Mouse (Mus musculus) layer of hippocampus, adult 8-10 months (tissue): ENCODE results near the gene Kbtbd4. TPM values are rescaled to one million over a fixed set of nuclear protein-coding genes. Genes with fewer than 3 reads are reported as not detected.
"Not testable (repeated sequence)": the region's sequence is repeated elsewhere in the genome, so short reads cannot be mapped to it uniquely, and the experiment has no call there.

Experiments used
- DNase-seq, 2 experiments: peaks; one replicate each; pipeline ENCODE4 v3.0.0; 2022; ENCODE audit warnings: low spot score in 2 of 2
- total RNA-seq, 4 experiments: library from RNA; stranded (reverse); gene quantifications; 2 replicates each; pipeline ENCODE4 v1.2.4; 2022

Kbtbd4 gene
- total RNA-seq: 10 to 100 TPM; 32.5 to 45.7 (median 34.0) TPM

DNA sequence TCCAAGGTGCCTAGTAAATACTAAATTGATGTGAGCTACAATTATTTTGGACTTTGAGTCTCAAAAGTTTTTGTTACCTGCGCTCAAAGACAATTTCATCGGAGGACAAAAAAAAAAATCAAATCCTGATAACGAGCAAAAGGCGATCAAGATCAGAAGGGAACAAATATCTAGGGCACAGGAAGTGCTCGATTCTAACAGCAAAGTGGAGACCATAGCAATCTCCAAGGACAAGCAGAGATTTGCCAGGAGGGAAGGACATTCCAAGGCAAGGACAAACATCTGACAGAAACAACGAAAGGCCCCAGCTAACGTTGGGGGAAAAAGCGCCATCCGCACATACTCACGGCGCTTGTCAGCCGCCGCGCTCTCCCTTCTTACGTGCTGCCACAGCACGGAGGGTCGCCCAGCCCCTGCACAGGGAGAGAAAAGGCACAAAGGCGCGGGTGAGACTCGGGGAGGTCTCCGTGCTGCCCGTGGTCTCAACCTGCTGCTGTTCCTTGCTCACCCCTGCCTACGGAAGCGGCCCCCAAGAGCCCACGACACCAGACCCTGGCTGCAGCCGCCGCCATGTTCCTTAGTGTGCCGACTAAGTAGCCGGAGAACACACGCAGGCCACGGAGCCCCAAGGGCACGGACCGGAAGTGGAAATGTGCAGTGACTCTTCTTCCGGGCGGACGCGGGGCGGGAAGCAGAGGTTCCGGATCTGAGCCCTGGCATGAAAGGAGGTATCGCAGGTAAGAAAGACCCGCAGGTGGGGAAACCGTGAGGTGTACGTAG lies at the start of gene Kbtbd4, which contains the start of gene Ndufs3:
TSS of gene Kbtbd4 (plus strand) at position 665 of the 780 bp plus-strand sequence.
TSS of gene Ndufs3 (minus strand) at position 752 of the 780 bp plus-strand sequence.
- DNase-seq: peak; percentile 75 to 86

DNA sequence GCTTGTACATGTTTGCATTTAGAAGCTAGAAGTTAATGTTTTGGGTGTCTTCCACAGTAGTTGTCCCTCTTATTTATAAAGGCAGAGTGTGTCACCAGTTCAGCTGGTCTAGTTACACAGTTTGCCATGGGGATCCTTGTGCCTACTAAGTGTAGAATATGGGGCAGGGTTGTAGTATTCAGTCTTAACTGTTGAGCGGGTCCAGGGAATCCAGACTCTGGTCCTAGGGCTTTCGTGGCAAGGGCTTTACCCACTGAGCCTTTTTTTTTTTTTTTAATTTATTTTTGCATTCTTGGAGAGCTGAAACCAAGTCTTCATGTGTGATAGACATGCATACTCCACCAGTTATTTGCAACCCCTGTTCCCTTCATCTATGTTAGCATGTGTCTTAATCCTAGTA lies 43.1 kb upstream of the Kbtbd4 start:
- DNase-seq: no peak

DNA sequence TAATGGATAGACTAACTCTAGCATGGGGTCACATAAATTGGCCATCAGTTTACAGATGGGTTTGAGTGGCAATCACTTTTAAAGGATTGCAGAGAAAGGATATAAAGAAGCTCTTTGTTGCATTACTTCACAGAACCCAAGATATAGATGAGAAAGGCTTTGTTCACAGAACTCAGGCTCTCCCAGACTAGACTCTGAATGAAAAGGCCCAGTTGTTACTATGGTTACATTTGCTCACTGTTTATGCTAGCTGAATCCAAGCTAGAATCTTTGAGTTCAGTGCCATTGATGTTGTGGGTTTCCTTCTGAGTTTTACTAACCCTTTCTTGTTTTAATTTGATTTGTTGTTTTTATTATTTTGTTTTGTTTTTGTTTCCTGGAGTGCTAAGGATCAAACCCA lies 40.4 kb upstream of the Kbtbd4 start:
- DNase-seq: no peak

GRCm38 (mm10) chr2:90866524-90866923 lies 38.0 kb upstream of the Kbtbd4 start:
- DNase-seq: peak; percentile 77 to 88

GRCm38 (mm10) chr2:90870136-90870601 lies 34.4 kb upstream of the Kbtbd4 start:
- peak in 1 of 2 experiments; percentile 72 for DNase-seq

- no peak for DNase-seq
These were observed 33.2 kb upstream of the Kbtbd4 start for GRCm38 (mm10) chr2:90871180-90871961.

DNA sequence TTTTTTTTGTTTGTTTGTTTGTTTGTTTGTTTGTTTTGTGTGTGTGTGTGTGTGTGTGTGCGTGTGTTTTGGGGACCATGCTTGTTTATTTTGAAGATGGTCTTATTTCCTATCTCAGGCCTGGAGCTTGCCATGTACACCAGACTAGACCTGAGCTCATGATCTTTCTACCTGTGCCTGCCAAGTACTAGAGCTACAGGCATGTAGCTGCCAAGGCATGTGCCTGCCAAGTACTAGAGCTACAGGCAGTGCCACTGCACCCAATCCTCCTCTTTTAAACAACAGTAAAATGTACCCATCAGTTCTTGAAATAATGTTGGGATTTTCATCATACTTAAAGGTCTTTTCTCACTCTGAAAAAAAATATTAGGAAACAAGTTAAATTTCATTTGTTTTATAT lies 30.5 kb upstream of the Kbtbd4 start:
- no peak for DNase-seq

- no peak for DNase-seq
These were observed 29.3 kb upstream of the Kbtbd4 start for GRCm38 (mm10) chr2:90875239-90875638.

DNA sequence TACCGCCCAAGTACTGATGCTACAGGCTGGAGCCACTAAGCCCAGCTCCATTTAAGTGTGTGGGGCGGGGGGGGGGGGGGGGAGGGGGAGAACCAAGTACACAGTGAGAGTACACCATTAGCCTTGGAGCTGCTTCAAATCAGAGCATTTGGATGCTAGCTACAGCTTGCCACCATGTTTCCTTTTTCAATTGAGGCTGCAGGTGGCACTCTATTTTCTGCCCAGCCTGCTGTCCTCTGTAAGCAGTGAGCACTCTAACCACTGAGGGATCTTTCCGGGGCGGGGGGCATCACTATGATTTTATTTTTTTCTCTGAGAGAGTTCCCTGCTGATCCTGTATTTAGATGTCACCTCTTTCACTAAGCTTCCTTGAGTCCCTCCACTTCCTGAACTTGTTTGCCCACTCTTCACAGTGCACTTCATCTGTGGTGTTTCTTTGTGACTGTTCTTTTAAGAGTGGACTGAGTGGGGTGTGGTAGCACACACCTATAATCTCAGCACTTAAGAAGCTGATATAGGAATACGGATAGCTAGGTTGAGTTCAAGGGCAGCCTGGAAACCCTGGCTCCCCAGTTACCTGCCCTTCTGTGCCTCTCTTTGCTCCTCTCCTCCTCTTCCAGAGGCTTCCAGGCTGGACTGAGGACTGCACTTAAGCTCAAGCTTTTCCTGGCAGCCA lies 26.8 kb upstream of the Kbtbd4 start:
- DNase-seq: no peak

GRCm38 (mm10) chr2:90879419-90879818 lies 25.1 kb upstream of the Kbtbd4 start:
- no peak for DNase-seq

GRCm38 (mm10) chr2:90880144-90880785 lies 24.3 kb upstream of the Kbtbd4 start:
- no peak for DNase-seq

DNA sequence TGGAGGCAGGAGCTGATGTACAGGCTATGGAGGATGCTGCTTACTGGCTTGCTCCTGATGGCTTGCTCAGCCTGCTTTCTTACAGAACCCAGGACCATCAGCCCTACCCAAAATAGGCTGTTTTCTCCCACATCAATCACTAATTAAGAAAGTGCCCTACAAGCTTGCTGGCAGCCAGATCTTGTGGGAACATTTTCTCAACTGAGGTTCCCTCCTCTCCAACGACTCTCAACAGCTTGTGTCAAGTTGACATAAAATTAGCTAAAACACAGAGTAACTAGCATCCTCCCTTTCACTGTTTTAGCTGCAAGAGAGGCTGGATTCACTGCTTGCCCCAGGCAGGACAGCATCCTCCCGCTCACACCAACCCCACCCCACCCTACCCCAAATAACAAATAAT lies 22.7 kb upstream of the Kbtbd4 start:
- no peak for DNase-seq

- DNase-seq: no peak
These were observed 19.1 kb upstream of the Kbtbd4 start, which contains the start of gene C1qtnf4 for GRCm38 (mm10) chr2:90885218-90886041. Gene C1qtnf4, plus strand, starts transcription at chr2:90885860.

GRCm38 (mm10) chr2:90886436-90886835 lies 18.1 kb upstream of the Kbtbd4 start:
- DNase-seq: no peak

DNA sequence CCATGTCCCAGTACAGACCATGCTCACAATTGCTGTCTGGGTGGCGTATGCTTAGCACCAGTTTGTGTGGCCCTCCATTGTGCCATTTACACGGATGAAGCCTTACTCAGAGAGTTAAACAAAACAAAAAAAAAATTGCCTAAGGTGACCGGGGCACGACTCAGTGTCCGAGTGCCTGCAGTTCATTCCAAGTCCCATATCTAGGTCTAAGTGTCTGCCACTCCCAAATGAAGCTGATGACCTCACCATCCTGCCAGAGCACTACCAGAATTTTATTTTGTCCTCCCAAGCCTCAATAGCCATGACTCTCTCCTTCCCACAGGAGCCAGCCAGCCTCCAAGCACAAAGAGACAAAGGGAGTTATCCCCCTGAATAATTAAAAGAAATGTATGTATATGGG lies 16.9 kb upstream of the Kbtbd4 start:
- no peak for DNase-seq

DNA sequence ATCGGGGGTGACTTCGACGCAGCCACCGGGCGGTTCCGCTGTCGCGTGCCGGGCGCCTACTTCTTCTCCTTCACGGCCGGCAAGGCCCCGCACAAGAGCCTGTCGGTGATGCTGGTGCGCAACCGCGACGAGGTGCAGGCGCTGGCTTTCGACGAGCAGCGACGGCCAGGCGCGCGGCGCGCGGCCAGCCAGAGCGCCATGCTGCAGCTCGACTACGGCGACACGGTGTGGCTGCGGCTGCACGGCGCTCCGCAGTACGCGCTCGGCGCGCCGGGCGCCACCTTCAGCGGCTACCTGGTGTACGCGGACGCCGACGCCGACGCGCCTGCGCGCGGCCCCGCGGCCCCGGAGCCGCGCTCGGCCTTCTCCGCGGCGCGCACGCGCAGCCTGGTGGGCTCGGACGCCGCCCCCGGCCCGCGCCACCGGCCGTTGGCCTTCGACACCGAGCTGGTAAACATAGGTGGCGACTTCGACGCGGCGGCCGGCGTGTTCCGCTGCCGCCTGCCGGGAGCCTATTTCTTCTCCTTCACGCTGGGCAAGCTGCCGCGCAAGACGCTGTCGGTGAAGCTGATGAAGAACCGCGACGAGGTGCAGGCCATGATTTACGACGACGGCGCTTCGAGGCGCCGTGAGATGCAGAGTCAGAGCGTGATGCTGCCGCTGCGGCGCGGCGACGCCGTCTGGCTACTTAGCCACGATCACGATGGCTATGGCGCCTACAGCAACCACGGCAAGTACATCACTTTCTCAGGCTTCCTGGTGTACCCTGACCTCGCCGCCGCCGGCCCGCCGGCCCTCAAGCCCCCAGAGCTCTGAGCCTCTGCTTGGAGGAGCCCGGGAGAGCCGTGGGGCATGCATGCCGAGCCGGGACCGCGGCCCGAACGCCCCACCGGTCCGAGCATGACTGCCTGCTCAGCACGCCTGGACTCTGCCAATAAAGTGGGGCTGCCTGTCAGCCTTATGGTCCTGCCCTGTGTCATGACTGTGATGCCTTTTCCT lies 14.7 kb upstream of the Kbtbd4 start:
- no peak for DNase-seq

DNA sequence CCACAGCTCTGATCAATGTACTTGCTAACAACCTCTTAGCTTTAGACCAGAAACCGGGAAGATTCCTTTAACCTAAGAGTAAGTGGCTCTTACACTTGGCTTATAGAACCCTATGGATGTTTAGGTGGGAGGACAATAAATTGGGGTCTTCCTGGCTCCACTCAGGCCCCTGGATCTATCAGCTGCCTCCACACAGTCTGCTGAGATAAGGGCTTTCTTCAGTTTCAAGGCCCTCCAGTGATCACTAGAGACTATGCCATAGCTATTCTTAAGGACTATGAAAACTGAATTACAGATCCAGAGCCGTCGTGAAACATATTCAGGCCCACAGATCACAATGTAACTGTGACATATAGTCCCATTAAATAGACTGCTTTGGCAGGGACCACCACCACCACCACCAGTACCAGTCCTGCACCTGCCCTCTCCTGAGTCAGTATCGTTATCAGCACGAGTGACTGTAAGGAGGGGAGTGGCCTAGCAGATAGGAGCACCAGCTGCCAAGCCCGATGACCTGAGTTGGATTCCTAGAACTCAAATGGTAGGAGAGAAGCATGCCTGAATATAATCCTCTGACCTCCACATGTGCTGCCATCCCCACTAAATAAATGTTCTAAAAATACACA lies 10.8 kb upstream of the Kbtbd4 start:
- DNase-seq: no peak

DNA sequence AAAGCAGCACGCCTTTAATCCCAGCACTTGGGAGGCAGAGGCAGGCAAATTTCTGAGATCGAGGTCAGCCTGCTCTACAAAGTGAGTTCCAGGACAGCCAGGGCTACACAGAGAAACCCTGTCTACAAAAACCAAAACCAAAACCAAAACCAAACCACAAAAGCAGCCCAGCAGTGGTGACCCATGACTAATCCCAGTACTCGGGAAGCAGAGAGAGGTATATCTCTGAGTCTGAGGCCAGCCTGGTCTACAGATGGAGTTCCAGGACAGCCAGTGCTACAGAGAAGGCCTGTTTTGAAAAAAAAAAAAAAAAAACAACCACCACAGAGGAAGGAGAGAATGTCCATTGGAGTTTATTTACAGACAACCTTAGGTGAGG lies 10.3 kb upstream of the Kbtbd4 start:
- not testable (repeated sequence) for DNase-seq

DNA sequence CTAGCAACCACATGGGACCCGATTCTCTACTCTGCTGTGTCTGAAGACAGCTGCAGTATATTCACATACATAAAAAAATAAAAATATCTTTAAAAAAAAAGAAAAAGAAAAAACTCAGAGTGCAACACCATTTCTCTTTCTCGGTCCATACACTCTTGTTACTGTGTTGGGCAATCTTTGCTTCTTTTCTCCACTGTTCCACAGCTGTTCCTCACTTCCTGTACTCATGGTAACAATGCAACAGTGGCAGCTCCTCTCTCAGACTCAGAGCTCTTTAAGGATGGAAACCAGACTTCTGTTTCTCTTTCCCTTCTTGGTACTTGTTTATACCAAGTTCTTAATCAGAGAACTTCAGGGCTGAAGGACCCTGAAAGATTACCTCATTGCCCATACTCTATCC lies 1.1 kb upstream of the Kbtbd4 start:
- no peak for DNase-seq
